Mouse (Mus musculus) ES-E14 (cell line): ENCODE data around the gene Lrrc9.

Source experiments
- CHD2 ChIP-seq: IDR thresholded peaks from 2 replicates; pipeline ENCODE4 v1.6.1; 2014; ENCODE audit warnings: mild to moderate bottlenecking, low read depth, low read length, inconsistent platforms
- HCFC1 ChIP-seq: IDR thresholded peaks from 2 replicates; pipeline ENCODE4 v1.6.1; 2012; ENCODE audit warnings: low read length, inconsistent platforms, borderline replicate concordance; ENCODE audit not compliant: insufficient read depth
- ZC3H11A ChIP-seq: IDR thresholded peaks from 2 replicates; pipeline ENCODE4 v1.6.1; 2012; ENCODE audit warnings: low read depth, mild to moderate bottlenecking, inconsistent platforms, low read length, borderline replicate concordance
- ZNF384 ChIP-seq: IDR thresholded peaks from 2 replicates; pipeline ENCODE4 v1.6.1; 2012; ENCODE audit warnings: low read depth, low read length, inconsistent platforms

DNA sequence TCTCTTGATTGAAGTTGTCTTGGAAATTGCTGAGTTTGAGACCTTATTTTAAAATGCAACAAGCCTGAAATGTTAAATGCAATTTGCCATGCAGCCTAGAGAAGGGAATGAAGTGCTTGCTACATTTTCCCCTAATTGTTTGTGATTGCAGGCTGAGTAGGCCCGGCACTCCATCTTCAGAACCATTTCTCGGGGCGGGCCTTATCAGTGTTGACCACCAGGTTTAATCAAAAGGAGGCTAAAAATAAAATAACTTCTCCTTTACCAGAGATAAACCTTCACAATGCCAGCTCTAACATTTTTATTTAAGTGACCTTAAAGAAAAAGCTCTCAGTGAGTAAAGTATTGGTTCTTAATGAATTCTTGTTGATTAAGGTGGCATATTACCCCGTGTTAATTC lies 83.9 kb downstream of the Lrrc9 start:
- TF ChIP-seq ZNF384 (no peak), ZC3H11A (no peak), HCFC1 (no peak), CHD2 (no peak)
